Mouse (Mus musculus) lung, adult 10 weeks (tissue): ENCODE measurements around the gene Tdrd1. TPM values are rescaled to one million over a fixed set of nuclear protein-coding genes. Genes with fewer than 3 reads are reported as not detected.

Source experiments
- polyA plus RNA-seq: library from polyadenylated mRNA; stranded (reverse); fragments of 350-450 nt; fragmentation: Illumina TruSeq; extraction: RNeasy Lipid Tissue Mini Kit (QIAGEN cat#74804); gene quantifications from one replicate; pipeline ENCODE4 v1.2.3, GENCODE M21; 2014; ENCODE audit warnings: low read depth, low replicate concordance; ENCODE audit not compliant: insufficient read depth

Tdrd1 gene
- not detected for polyA plus RNA-seq

GRCm38 (mm10) chr19:56826047-56826631, at the start of gene Tdrd1:
TSS of gene Tdrd1 (plus strand) at chr19:56826209.

DNA sequence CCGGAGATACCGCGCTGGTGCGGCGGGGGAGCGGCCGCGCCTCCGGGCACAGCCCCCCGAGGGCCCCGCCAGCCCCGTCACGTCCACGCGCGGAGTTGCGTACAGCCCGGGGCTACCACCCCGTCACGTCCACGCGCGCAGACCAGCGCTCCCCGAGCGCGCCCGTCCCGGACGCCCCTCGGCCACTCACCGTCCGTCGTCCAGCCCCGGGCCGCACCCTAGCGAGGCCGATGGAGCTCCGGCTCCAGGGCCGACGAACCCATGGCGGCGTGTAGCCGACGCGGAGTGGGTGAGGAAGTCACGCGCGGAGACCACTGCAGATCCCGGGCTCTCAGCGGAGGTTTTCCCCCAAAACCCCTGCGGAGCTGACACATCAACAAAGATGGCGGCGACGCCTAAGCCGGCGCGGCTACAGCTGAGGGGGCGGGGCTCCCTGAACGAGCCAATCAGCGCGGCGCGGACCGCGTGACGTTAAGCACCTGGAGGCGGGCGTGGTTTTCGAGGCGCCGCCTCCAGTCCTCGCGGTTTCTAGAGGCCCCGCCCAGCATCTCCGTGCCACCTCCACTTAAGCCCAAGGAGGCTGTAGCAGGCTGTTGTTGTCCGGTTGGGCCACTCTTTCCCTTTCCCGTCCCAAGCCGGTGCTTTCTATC, 4.1 kb upstream of the Tdrd1 start, which contains the start of gene Ccdc186:
TSS of gene Ccdc186 (minus strand) at position 393 of the 650 bp plus-strand sequence.

GRCm38 (mm10) chr19:56873816-56874600, 48.0 kb downstream of the Tdrd1 start, which contains the start of gene Vwa2:
TSS of gene Vwa2 (plus strand) at chr19:56874249.

Other genes with a start within 250 kb of the Tdrd1 start
- 12.2 TPM for gene Adrb1, start 104.0 kb upstream of the Tdrd1 start, polyA plus RNA-seq
- gene Ccdc186, start 4.0 kb upstream of the Tdrd1 start, polyA plus RNA-seq = 9.2 TPM
- not detected for gene Vwa2, start 48.0 kb downstream of the Tdrd1 start, polyA plus RNA-seq
- 5.2 TPM for gene Afap1l2, start 182.0 kb downstream of the Tdrd1 start, polyA plus RNA-seq